Mouse (Mus musculus) ES-E14 (cell line): ENCODE measurements around the gene Cbarp. TPM values are rescaled to one million over a fixed set of nuclear protein-coding genes. Genes with fewer than 3 reads are reported as not detected.

Source experiments
- DNase-seq: peaks from one replicate; pipeline ENCODE4 v3.0.0-alpha.2; 2013; ENCODE audit warnings: low read depth, low spot score
- H3K27ac ChIP-seq: 2 replicates; pipeline ENCODE4 v1.5.1; 2012; ENCODE audit warnings: low read depth, mild to moderate bottlenecking, low read length, moderate library complexity, mixed read lengths; ENCODE audit not compliant: poor library complexity, insufficient read depth, severe bottlenecking
- H3K36me3 ChIP-seq: 2 replicates; pipeline ENCODE4 v1.6.1; 2012; ENCODE audit warnings: mild to moderate bottlenecking, low read length, moderate library complexity, mixed read lengths; ENCODE audit not compliant: control insufficient read depth, poor library complexity, insufficient read depth, severe bottlenecking
- H3K4me1 ChIP-seq, 2 experiments: fragments of 150-350 bp in 1 of 2; sonication (generic) in 1 of 2; 2 replicates each; pipeline ENCODE4 v1.6.1; 2012; ENCODE audit warnings: low read length in 2 of 2, mild to moderate bottlenecking in 1 of 2, mixed read lengths in 1 of 2; ENCODE audit not compliant: control insufficient read depth in 2 of 2, insufficient read depth in 2 of 2, poor library complexity in 1 of 2
- H3K4me3 ChIP-seq, 2 experiments: fragments of 150-350 bp in 1 of 2; sonication (generic) in 1 of 2; 2 replicates each; pipeline ENCODE4 v1.5.1; 2012; ENCODE audit warnings: low read length in 2 of 2, low read depth in 1 of 2, mild to moderate bottlenecking in 1 of 2, mixed read lengths in 1 of 2; ENCODE audit not compliant: insufficient read depth in 1 of 2, poor library complexity in 1 of 2, severe bottlenecking in 1 of 2
- H3K9ac ChIP-seq: 2 replicates; pipeline ENCODE4 v1.6.1; 2012; ENCODE audit warnings: low read depth, mild to moderate bottlenecking, low read length, mixed read lengths; ENCODE audit not compliant: poor library complexity, insufficient read depth, severe bottlenecking
- H3K9me3 ChIP-seq: fragments of 150-350 bp; sonication (generic); 2 replicates; pipeline ENCODE4 v1.6.1; 2012; ENCODE audit warnings: low read depth, mild to moderate bottlenecking, low read length; ENCODE audit not compliant: control insufficient read depth, insufficient read depth
- CHD2 ChIP-seq: IDR thresholded peaks from 2 replicates; pipeline ENCODE4 v1.6.1; 2014; ENCODE audit warnings: mild to moderate bottlenecking, low read depth, low read length, inconsistent platforms
- HCFC1 ChIP-seq: IDR thresholded peaks from 2 replicates; pipeline ENCODE4 v1.6.1; 2012; ENCODE audit warnings: low read length, inconsistent platforms, borderline replicate concordance; ENCODE audit not compliant: insufficient read depth
- MAFK ChIP-seq: IDR thresholded peaks from 2 replicates; pipeline ENCODE4 v1.6.1; 2014; ENCODE audit warnings: mild to moderate bottlenecking, low read depth, low read length, inconsistent platforms; ENCODE audit not compliant: insufficient read depth
- ZC3H11A ChIP-seq: IDR thresholded peaks from 2 replicates; pipeline ENCODE4 v1.6.1; 2012; ENCODE audit warnings: low read depth, mild to moderate bottlenecking, inconsistent platforms, low read length, borderline replicate concordance
- ZNF384 ChIP-seq: IDR thresholded peaks from 2 replicates; pipeline ENCODE4 v1.6.1; 2012; ENCODE audit warnings: low read depth, low read length, inconsistent platforms
- in situ Hi-C, 2 experiments: fragments of 600-800 bp; cut with MboI; formaldehyde crosslinking; loops; one replicate each; pipeline ENCODE4 v1.15.1; 2025; ENCODE audit warnings: low sequenced_read_pairs in 2 of 2, inconsistent platforms in 1 of 2; ENCODE audit not compliant: unreplicated experiment in 2 of 2
- total RNA-seq: library from RNA; depleted of rRNA; stranded (reverse); fragments of 300-350 nt; gene quantifications from 2 replicates; pipeline ENCODE4 v1.2.3, GENCODE M21; 2012

The Cbarp gene
- total RNA-seq, 1 experiment, result 20.9 TPM

DNA sequence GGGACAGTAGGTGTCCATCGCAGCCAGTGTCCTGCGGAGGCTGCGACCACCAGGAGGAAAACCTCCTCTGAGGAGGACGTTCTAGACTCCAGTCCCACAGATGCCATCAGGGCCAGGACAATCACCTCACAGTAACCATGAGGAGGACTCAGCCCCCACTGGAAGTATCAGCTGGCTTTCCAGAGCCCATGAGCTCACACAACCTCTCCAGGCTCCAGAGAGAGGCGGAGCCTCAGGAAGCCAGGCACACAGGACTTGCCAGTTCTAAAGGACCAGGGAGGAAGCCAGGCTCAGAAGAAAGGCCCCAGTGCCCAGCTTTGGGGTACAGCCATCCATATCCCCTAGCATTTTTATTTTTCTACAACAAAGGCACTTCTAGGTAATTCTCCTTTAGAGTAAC is 45.1 kb downstream of the Cbarp start:
- Histone ChIP-seq H3K9me3 (no peaks in the 10 kb centered on the region), H3K27ac (no peak overlapping the region), H3K4me1 (peaks cover 5 to 20% of the 10 kb centered on the region in 2 experiments; a peak in 3 of 4 replicates), H3K4me3 (no peak overlapping the region), H3K9ac (no peak overlapping the region), H3K36me3 (peaks cover 3% of the 10 kb centered on the region; the same call in 1 of the 2 replicates)
- in situ Hi-C loops, result no loop called here
- DNase-seq, result no peak
- no peak for TF ChIP-seq MAFK
- TF ChIP-seq ZC3H11A, result no peak
- TF ChIP-seq ZNF384, result no peak
- TF ChIP-seq HCFC1, result no peak
- TF ChIP-seq CHD2, result no peak

DNA sequence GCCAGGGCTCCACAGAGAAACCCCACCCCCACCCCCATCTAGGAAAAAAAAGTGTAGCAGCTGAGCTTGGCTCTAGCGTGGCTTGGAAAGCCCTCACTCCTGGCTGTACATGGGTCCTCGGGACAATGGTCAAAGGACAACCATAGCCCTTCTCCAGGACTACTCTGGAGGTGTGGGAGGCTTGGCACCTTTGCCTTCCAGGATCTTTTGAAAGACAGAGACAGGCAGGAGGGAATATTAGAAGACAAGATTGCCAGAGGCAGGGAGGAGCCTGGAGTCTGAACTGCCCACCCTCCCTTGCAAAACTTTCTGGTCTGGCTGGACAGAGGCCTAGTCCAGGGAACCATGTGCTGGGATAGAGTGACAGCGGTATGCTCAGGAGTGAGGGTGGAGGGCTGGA is 46.0 kb downstream of the Cbarp start:
- peaks cover 3% of the 10 kb centered on the region; the same call in 1 of the 2 replicates for H3K36me3 ChIP-seq
- in situ Hi-C loops, result no loop called here
- no peak overlapping the region for H3K4me3 ChIP-seq
- peaks cover 5 to 20% of the 10 kb centered on the region in 2 experiments; a peak in 3 of 4 replicates for H3K4me1 ChIP-seq
- TF ChIP-seq MAFK, result no peak
- TF ChIP-seq ZC3H11A, result no peak
- TF ChIP-seq CHD2, result no peak
- TF ChIP-seq ZNF384, result no peak
- no peak for TF ChIP-seq HCFC1
- no peak for DNase-seq
- H3K9me3 ChIP-seq, result no peaks in the 10 kb centered on the region
- no peak overlapping the region for H3K9ac ChIP-seq
- H3K27ac ChIP-seq, result no peak overlapping the region

DNA sequence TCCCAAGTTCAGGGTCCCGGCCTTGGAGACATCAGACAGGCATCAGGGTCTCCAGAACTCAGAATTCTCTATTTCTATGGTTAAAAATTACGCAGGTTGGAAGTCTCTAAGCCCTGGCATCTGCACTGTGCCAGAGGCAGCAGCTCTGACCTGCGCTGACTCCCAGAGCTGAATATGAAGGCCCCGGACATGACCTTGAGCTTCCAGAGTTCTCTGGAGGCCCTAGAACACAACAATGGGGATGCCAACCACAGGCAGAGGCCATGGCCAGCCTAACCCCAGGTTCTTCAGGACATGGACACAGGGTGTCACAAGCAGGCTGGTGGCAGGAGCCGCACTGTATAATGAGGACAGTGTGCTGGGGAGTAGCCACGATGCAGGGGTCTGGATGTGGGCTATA is 46.5 kb downstream of the Cbarp start:
- in situ Hi-C loops, result no loop called here
- no peak for DNase-seq
- no peaks in the 10 kb centered on the region for H3K9me3 ChIP-seq
- H3K36me3 ChIP-seq, result peaks cover 3% of the 10 kb centered on the region; the same call in 1 of the 2 replicates
- H3K4me3 ChIP-seq, result no peak overlapping the region
- TF ChIP-seq CHD2 (no peak), ZNF384 (no peak), HCFC1 (no peak), MAFK (no peak), ZC3H11A (no peak)
- peaks cover 5 to 20% of the 10 kb centered on the region in 2 experiments; a peak in 3 of 4 replicates for H3K4me1 ChIP-seq
- H3K27ac ChIP-seq, result no peak overlapping the region
- H3K9ac ChIP-seq, result no peak overlapping the region

DNA sequence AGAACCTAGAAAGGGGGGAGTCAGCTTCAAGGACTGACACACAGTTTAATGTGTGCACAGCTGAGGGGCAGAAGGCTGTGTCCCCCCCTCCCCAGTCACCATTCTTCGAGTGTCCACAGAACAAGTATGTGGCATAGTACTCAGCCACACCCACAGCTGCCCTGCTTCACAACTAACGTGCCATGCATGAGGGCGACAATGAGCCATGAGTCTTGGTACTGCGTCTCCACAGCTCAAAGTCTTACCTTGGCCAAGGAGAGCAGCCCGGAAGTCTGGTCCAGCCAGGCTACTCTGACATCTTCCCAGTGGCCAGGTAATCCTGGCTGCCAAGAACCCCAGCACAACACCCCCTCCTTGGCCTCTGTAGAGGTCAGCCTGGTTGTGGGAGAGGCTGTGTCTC is 47.9 kb downstream of the Cbarp start:
- H3K27ac ChIP-seq, result no peak overlapping the region
- no peak for DNase-seq
- no peak overlapping the region for H3K9ac ChIP-seq
- TF ChIP-seq ZNF384 (no peak), HCFC1 (no peak), MAFK (no peak), CHD2 (no peak), ZC3H11A (no peak)
- peaks cover 3% of the 10 kb centered on the region; the same call in 1 of the 2 replicates for H3K36me3 ChIP-seq
- peaks cover 1 to 15% of the 10 kb centered on the region in 2 experiments; a peak in 1 of 4 replicates for H3K4me1 ChIP-seq
- H3K9me3 ChIP-seq, result no peaks in the 10 kb centered on the region
- in situ Hi-C loops, result no loop called here
- no peak overlapping the region for H3K4me3 ChIP-seq

DNA sequence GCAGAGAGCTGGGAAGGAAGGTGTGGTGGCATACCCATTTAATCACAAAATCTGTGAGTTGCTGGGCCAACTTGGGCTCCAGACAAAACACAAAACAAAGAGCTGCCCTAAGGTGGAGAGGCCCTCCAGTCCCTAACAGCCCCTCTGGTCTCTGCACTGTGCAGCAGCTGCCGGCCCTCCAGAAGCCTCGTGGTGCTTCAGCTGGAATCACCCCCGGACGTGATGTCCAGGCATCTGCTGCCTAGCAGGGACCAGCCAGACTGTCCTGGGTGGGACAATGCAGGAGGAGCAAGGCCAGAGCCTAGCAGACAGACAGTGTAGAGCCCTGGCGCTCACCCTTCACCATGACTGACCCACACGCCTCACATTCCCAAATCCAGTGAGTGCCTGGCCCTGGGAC is 49.1 kb downstream of the Cbarp start:
- Histone ChIP-seq H3K4me1 (peaks cover 1 to 6% of the 10 kb centered on the region in 2 experiments; a peak in 1 of 4 replicates), H3K36me3 (peaks cover 3% of the 10 kb centered on the region; the same call in 1 of the 2 replicates), H3K27ac (no peak overlapping the region), H3K9ac (no peak overlapping the region), H3K9me3 (no peaks in the 10 kb centered on the region), H3K4me3 (no peak overlapping the region)
- in situ Hi-C loops, result no loop called here
- TF ChIP-seq MAFK (no peak), CHD2 (no peak), ZNF384 (no peak), HCFC1 (no peak), ZC3H11A (no peak)
- DNase-seq, result no peak
